Mouse (Mus musculus) common myeloid progenitor, adult 5-6 weeks (primary cell): ENCODE measurements around the gene Cxcl17. TPM values are rescaled to one million over a fixed set of nuclear protein-coding genes. Genes with fewer than 3 reads are reported as not detected.
A peak's percentile ranks its signal among the peaks of the same experiment; 100 is the strongest.

ENCODE experiments used
- ATAC-seq: replicated peaks from 2 replicates; pipeline ENCODE4 v1.8.0; 2016; ENCODE audit warnings: low read depth, mild to moderate bottlenecking, moderate TSS enrichment, inconsistent platforms; ENCODE audit not compliant: poor library complexity, severe bottlenecking
- total RNA-seq: library from RNA; stranded (forward); fragments of 200-1000, 187-1606 nt; gene quantifications from 2 replicates; pipeline ENCODE4 v1.2.3, GENCODE M21; 2017

Cxcl17 gene
- total RNA-seq, 1 experiment from 2014 or later, result not detected

- ATAC-seq, result no peak
Measured at GRCm38 (mm10) chr7:25393451-25394210, 19.1 kb downstream of the Cxcl17 start.

GRCm38 (mm10) chr7:25392851-25393250 is 19.8 kb downstream of the Cxcl17 start:
- ATAC-seq, result no peak

GRCm38 (mm10) chr7:25391856-25392453 is 20.7 kb downstream of the Cxcl17 start:
- ATAC-seq, result no peak

GRCm38 (mm10) chr7:25390986-25391385 is 21.7 kb downstream of the Cxcl17 start:
- ATAC-seq, result no peak

GRCm38 (mm10) chr7:25390054-25390770 is 22.5 kb downstream of the Cxcl17 start:
- ATAC-seq, result peak; percentile 87

- no peak for ATAC-seq
Measured at GRCm38 (mm10) chr7:25388916-25389315, 23.8 kb downstream of the Cxcl17 start.

GRCm38 (mm10) chr7:25387811-25388440 is 24.8 kb downstream of the Cxcl17 start:
- ATAC-seq, result no peak

- peak; percentile 45 for ATAC-seq
Measured at GRCm38 (mm10) chr7:25385850-25386555, 26.7 kb downstream of the Cxcl17 start.

- no peak for ATAC-seq
Measured at GRCm38 (mm10) chr7:25385259-25385658, 27.4 kb downstream of the Cxcl17 start.

GRCm38 (mm10) chr7:25384818-25385217 is 27.9 kb downstream of the Cxcl17 start:
- peak; percentile 62 for ATAC-seq

GRCm38 (mm10) chr7:25384318-25384717 is 28.4 kb downstream of the Cxcl17 start:
- ATAC-seq, result no peak

- ATAC-seq, result no peak
Measured at GRCm38 (mm10) chr7:25383891-25384290, 28.8 kb downstream of the Cxcl17 start.

GRCm38 (mm10) chr7:25383385-25383784 is 29.3 kb downstream of the Cxcl17 start:
- no peak for ATAC-seq

GRCm38 (mm10) chr7:25382541-25382940 is 30.1 kb downstream of the Cxcl17 start:
- ATAC-seq, result no peak

- ATAC-seq, result no peak
Measured at GRCm38 (mm10) chr7:25381284-25381680, 31.4 kb downstream of the Cxcl17 start.

- ATAC-seq, result no peak
Measured at GRCm38 (mm10) chr7:25380392-25381283, 32.0 kb downstream of the Cxcl17 start.

GRCm38 (mm10) chr7:25379551-25380351 is 32.9 kb downstream of the Cxcl17 start:
- peak; percentile 76 for ATAC-seq
